Mouse (Mus musculus): ENCODE data around the gene Hells. TPM values are rescaled to one million over a fixed set of nuclear protein-coding genes. Genes with fewer than 3 reads are reported as not detected.
A peak's percentile ranks its signal among the peaks of the same experiment; 100 is the strongest.

Hells gene
- total RNA-seq (2021), result 1 to 10 TPM; 2.5 to 3.7 TPM
- long read RNA-seq, experiment 1, full-length matches to known transcripts, result 1 of 1 reads
- long read RNA-seq, experiment 1, partial matches to known transcripts, result 0 of 1 reads
- long read RNA-seq, experiment 1, other reads (novel, unspliced or antisense), result 0 of 1 reads
- long read RNA-seq, experiment 2, full-length matches to known transcripts, result 1 of 1 reads
- long read RNA-seq, experiment 2, partial matches to known transcripts, result 0 of 1 reads
- long read RNA-seq, experiment 2, other reads (novel, unspliced or antisense), result 0 of 1 reads

DNA sequence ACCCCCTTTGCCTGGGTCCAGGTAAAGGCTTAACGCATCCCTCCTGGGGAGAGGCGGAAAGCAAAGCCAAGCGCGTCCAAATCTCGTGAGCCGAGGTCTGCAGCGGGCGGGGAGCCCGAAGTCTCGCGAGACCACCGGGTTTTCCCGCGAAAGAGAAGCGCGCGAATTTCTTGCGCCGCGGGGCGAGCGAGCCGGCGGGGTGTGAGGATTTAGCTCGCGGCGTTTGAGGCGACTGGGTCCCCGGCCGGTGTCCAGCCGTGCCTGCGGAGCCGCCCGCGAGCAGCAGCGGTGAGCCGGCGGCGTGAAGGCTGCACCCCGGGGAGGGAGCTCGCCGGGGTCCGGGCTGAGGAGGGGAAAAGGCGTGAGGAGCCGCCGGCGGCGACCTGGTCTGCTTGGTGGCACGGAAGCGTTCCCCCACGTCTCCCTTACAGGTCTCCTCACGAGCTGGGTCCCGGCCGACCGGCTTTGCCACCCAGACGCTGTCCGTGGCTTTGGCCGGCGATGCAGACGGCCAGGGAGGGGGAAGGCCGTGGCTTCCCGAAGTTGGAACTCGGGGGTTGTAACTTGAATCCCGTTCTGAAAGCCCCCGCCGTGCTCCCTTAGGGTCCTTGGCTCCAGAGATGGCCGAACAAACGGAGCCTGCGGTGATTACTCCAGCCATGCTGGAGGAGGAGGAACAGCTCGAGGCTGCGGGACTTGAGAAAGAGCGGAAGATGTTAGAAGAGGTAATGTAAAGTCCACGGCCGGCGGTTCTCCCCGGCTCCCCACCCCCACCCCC, at the start of gene Hells:
Hells (plus strand) TSS at position 128 of the 778 bp plus-strand sequence.
- peak; percentile 73 to 76 for DNase-seq (ENCODE audit: low spot score in 2 of 2)

DNA sequence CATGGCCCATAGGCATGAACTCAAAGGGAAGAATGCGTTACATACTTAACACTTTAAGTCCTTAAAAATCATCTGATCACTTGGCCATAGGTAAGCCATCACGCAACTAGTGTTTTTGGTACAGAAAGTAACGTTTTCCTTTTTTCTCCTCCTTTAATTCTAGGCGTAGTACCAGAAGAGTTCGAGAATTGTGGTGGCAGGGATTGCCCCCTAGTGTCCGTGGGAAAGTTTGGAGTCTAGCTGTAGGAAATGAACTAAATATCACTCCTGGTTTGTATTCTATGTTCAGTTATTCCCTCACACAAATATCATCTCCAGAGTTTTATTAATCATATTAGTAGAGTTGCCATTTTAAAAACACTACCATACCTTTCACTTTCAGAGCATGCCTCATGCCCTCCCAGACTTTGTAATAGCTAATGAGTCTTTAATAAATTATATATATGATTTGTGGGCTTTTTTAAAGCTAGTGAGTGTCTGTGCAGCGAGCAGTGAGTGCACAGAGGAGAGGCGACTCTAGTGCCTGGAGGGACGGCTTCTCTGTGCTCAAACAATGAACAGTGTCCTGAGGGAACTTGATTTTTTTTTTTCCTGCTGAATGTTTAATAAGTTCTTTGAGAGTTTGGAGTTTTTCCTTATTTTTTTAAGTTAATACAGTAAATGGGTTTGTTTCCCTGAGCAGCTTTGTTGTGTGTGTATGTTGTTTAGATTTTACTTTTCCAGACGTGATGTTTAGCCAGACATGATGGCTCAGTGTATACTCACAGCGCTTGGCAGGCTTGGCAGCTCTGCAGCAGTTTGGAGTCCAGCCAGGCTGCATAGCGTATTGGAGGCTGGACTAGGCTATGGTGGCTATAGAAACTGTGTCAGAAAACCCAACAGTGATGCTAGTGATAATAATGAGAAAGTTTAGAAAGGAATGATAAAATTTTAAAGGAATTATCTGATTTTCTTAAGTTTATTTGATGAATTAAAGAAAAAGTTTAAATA, 29.3 kb upstream of the Hells start:
- peak in 1 of 2 experiments; percentile 15 for DNase-seq (ENCODE audit: low spot score in 2 of 2)

DNA sequence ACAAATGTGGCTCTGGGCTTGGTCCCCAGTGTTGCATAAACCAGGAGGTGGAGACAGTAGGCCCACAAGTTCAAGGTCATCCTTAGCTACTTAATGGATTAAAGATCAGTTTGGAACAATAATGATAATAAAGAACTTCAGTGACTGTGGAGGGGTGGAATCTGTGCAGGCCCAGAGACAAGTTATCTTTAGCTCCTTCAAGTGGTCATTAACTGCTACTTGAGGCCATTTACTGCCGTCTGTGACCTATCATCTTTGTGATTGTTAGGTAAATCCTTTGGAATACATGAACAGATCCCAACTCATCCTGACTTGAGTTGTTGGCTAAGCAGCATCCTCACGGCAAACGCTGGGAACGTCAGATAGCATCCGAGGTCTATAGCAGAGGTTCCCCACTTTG, 28.2 kb upstream of the Hells start:
- no peak for DNase-seq (ENCODE audit: low spot score in 2 of 2)

DNA sequence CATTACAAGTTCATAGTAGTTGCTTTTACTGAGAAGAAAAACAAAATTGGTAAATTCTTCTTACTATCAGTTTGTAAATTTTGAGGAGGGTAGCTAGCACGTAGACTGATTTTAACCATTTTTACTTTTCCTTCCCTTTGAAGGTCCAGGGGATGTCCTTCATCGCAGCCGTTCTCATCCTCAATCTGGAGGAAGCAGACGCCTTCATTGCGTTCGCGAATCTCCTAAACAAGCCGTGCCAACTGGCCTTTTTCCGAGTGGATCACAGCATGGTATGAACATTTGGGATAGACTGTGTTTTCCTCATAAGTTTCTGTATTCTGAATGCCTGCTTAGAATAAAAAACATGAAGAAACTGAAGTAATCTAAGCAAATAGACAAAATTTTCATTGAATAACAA, 16.9 kb upstream of the Hells start:
- DNase-seq (ENCODE audit: low spot score in 2 of 2), result no peak

DNA sequence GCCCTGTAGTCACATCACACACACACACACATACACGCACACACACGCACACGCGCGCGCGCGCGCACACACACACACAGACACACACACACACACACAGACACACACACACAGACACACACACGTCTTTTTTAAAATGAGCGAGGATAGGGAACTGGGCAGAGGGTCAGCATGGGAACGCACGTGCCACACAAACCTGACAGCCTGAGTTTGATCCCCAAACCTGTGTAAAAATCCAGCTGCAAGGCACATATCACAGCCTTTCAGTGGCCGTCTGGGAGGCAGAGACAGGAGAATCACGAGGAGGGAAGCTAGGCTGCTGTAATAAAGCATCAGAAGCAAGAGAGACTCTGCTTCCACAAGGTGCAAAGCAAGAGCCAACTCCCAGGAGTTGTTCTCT, 15.8 kb upstream of the Hells start:
- no peak for DNase-seq (ENCODE audit: low spot score in 2 of 2)

DNA sequence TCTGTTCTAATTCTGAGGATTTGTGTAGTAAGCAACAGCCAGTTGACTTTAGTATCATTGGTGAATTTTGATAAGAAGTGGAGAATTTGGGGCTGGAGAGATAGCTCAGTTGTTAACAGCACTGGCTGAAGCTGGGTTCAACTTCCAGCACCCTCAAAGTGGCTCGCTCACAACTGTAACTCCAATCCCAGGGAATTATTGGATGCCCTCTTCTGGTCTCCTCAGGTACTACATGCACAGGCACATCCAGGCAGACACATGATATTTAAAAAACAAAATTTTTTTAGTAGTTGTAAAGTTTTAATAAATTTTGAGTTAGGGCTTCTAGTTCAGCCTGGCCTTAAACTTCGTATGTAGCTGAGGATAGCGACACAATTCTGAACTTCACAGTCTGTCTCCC, 15.0 kb upstream of the Hells start:
- peak; percentile 52 to 65 for DNase-seq (ENCODE audit: low spot score in 2 of 2)

DNA sequence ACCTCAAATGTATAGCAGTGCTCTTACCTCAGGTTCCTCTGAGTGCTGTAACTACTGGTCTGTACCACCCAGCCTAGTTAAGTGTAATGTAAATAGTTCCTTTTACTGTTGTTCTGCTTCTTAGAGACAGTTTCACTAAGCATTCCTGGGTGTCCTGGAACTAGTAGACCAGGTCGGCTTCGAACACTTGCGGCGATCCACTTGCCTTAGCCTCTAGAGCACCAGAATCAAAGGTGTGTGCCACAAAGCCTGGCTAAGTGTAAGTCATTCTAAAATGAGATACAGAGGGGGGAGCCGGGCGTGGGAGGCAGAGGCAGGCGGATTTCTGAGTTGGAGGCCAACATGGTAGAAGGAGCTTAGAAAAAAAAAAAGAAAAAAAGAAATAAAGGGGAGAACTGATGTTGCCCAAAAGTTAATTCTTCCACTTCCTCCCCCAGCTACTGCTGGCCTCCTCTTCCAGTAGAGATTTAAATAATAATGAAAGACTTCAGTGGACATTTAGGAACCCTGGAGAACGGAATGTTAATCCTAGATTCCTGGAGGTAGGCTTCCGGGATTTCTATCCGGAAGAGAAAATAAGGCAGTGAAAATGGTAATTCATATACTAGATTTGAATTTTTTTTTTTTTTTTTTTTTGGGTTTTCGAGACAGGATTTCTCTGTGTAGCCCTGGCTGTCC, 2.1 kb upstream of the Hells start:
- no peak for DNase-seq (ENCODE audit: low spot score in 2 of 2)

DNA sequence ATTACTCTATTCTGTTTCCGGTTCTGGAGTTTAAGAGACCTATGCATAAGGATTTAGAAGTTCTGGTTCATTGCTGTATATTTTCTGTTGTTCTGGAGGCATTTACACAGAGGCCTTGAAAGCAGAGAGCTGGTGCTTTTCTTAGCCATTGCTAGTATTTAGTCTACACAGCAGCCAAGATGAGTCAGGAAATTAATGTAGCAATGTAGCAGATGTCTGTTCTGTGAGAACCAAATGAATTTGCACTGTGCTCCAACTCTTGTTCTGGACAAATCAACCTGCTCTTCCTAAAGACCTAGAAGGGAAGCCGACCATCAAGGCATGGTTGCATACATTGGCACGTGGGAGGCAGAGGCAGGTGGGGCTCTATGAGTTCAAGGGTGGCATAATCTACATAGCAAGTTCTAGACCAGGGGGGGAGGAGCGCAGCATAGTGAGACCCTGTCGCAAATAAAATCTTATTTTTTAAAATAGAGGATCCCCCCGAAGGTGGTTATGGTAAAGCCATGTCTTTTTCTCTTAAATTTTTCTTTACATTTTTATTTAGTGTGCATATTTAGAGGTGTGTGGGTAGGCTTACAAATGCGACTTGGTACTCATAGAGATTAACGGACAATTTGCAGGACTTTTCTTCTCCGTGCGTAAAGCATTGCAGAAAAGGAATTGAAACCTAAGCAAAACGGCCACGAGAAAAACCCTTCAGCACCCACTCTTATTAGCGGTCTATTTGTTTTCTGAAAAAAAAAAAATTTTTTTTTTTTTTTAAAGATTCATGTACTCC, 1.1 kb upstream of the Hells start:
- peak; percentile 5 to 11 for DNase-seq (ENCODE audit: low spot score in 2 of 2)

DNA sequence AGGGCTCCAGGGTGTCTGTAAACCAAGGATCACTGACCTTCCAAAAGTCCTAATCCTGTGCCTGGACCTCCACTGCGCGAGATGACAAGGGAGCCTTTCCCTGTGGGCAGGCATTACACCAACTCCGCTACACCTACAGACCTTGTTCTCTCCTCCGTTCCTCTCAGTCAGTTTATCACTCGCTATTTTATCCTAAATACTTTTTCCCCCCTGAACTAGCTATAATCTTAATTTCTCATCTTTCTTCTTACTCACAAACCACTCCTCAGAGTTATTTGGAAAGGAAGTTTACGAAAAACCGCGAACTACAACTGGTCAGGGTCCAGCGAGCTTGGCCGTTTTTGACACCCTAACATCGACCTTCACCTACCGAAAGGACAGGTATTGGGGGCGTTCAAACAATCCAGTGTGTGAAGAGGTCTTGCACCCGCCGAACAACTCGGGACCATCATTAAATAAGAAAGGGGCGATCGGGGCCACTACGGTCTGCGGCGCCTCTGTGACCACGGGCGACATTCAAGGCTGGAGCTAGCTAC, 395 bp upstream of the Hells start:
- DNase-seq (ENCODE audit: low spot score in 2 of 2), result no peak

DNA sequence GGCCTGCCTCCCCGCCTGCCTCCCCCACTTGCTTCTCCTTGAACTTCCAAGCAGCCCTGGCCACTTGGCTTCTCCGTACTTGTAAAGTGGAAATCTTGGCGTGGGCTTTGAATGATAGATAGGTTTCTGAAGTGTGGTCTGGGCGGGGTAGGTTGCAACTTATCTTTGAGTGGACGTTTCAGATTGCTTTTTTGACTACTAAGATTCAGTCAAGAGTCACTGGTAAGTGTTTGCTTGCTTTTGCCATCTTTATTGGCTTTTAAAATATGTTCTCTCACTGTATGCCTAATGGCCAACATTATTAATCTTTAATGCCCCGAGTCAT, 813 bp downstream of the Hells start:
- DNase-seq (ENCODE audit: low spot score in 2 of 2), result no peak

DNA sequence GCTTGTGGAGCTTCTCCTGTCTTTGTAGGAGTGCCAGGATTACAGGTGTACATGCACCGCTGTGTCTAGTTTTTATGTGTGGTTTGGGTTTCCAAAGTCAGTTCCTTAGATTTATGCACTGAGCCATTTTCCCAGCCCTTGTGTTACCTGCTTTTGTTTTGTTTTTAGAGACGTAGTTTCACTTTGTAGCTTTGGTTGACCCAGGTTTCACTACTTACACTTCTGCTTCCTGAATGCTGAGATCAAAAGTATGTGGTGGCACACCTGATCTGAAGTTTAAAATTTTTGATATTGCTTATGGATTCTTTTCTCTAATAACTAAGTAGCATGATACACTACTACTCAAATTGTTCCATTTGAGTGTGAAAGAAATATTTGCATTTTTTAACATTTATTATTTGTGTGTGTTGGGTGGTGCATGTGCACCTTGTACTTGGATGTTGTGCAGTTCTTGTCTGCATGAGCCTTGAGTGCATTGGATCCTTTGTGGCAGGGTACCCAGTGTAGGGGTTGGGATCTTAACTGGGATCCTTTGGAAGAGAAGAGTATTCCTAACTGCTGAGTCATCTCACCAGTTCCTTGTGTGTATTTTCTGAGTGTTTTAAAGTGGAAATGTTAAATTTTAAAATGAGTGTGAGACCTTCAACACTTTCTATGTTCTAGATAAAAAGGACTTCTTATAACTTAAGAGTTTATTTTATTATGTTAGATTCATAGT, 14.0 kb downstream of the Hells start:
- DNase-seq (ENCODE audit: low spot score in 2 of 2), result no peak

DNA sequence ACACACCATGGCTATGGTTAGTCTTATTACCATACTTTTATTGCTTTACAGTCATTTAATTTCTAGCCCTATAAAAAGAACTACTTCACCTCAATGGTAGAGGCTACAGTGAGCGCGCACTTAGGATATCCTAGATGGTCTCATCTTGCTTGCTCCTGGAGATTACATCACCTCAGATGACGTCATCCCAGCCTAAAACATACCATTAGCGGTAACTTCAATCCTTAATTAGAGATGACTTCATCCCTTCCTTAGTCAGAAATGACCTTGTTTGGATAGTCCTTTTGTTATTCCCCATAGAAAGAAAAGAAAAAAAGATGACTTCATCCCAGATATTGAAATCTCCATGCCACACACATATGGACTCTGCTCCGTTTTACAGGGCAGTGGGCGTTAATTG, 40.0 kb downstream of the Hells start:
- no peak for DNase-seq (ENCODE audit: low spot score in 2 of 2)

DNA sequence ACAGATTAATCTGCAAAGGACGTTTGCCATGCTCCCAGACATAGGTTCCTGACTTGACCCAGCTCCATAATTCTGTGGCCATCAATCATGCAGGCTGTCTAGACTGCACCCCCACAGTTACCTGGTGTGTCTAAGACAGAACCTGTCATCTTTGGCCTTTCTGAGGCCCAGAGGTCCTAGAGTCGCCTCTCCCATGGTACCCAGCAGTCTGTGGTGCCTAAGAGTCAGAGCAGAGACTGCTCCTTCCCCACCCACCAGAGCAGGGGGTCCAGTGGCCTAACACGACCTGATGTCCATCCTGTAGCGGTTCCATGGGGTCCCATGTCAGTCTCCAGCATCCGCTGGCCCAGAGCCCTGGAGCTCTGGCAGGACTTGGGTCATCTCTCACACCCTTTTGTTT, 41.9 kb downstream of the Hells start:
- no peak for DNase-seq (ENCODE audit: low spot score in 2 of 2)

DNA sequence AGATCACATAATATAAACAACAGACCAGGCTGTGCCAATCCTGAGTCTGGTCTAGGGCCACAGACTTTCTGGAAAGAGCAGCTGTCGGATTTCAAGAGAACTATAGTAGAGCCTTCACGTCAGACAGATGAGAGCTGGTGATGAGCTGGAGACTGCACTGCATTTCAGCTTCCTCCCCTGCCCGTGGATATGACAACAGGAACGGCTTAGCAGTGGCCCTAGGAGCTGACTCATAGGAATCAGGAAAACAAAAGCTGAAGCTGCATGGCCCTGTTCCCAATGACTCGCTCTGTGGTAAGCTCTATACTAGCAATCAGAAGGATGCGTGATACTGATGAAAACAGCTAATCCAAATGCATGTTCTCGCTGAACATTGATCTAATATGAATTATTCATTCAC, 43.0 kb downstream of the Hells start:
- DNase-seq (ENCODE audit: low spot score in 2 of 2), result no peak

DNA sequence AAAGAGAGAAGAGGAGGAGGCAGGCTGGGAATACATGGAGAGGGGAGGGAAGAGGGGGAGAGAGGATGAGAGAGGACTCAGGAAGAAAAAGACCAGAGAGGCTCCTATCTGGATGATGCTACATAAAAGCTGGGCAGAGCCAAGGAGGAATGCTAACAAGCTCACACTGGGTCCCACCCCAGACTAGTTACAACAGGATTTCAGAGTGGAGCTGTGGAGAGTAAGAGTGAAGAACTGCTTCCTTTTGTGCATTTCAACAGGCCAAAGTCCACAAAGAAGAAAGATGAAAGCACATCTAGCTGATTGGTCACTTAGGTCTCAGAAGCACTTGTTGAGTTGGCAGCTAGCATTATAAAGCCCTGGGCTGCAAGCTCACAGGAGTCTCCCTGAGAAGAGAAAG, 45.6 kb downstream of the Hells start:
- no peak for DNase-seq (ENCODE audit: low spot score in 2 of 2)

DNA sequence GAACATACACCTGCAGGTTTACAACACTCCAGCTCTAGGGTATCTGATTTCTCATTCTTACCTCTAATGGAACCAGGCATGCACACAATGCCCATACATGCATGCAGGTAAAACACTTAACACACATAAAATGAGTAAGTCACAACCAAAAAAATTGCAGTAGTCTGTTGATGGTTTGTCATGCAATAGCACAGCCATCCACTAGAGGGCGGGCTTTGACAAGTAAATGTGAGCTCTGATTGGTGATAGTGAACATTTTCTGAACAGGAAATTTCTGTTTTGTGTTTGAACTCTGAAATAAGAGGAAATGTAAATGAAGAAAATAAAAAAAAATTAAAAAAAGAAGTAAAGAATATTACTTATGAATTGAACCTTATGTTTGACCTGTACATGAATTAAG, 51.3 kb downstream of the Hells start:
- DNase-seq (ENCODE audit: low spot score in 2 of 2), result peak; percentile 75 to 82

DNA sequence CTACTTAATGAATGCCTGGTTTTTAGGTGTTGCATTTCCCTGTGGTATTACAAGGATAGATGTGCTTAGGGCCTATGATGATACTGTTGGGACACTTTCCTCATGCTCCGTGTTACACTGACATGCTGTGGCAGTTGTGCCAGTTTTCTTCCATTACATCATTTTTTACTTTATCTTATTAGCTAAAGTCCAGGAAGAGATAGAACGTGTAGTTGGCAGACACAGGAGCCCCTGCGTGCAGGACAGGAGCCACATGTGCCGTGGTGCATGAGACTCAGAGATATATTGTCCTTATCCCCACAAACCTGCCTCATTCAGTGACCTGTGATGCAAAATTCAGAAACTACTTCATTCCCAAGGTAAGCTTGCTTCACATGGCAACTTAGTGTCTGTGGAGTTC, 67.5 kb downstream of the Hells start:
- DNase-seq (ENCODE audit: low spot score in 2 of 2), result no peak

DNA sequence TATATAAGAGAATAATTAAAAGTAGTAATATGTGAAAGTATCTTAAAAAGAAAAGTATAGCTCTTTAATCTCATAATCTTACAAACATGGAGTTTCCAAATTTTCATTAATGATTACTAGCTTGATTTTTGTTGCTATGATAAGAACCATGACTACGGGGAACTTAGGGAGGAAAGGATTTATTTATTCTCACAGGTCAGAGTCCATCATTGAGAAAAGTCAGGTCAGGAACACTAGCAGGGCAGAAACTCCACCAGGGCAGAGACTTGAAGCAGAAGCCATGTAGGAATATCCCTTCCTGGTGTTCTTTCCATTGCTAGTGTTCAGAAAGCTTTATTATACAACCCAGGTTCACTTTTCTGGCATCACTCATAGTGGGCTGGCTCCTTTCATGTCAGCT, 68.0 kb downstream of the Hells start:
- no peak for DNase-seq (ENCODE audit: low spot score in 2 of 2)

DNA sequence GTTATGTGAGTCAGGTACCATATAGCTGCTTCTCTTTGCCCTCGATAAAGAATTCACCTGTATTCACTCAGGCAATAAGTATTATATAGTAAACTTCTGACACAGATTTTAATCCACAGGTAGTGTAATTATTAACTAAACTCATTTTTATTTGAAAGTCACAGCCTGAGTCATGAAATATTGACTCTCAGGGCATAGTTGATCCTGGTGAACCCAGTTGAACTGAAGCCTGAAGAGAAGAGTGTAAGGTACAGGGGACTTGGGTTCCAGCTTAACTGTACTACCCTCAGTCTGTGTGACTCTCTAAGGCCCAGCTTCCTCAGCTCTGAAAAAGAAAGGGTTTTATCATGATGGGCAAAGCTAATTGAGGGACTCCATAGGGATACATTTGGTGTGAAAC, 74.4 kb downstream of the Hells start:
- no peak for DNase-seq (ENCODE audit: low spot score in 2 of 2)

DNA sequence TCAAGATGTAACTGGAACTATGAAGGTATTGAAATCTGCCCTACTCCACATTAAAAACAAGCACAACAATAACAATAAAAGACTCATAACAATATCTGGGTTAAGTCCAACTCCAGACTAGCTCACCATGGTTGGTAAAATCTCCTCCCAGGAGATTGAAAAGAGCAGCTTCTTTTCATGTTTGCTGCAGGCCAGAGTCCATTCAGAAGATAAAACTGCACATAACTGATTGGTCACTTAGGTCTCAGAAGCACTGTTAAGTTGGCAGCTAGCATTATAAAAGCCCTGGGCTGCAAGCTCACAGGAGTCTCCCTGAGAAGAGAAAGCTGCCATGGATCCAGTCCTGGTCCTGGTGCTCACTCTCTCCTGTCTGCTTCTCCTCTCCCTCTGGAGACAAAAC, 76.0 kb downstream of the Hells start, which contains the start of gene Cyp2c55:
Cyp2c55 (plus strand) TSS at position 305 of the 400 bp plus-strand sequence.
- no peak for DNase-seq (ENCODE audit: low spot score in 2 of 2)

All from left cerebral cortex, adult 18-20 months (tissue).